Mouse (Mus musculus) heart, postnatal 36 days (tissue): ENCODE measurements around the gene Hdac6. TPM values are rescaled to one million over a fixed set of nuclear protein-coding genes. Genes with fewer than 3 reads are reported as not detected.

ENCODE experiments used
- DNase-seq, 2 experiments: peaks; one replicate each; pipeline ENCODE4 v3.0.0; 2021 to 2022
- intact Hi-C: fragments of 180-260 bp; cut with DNase I; formaldehyde crosslinking; loops from one replicate; pipeline ENCODE4 v1.15.1; 2025
- total RNA-seq, 2 experiments: library from RNA; stranded (reverse); gene quantifications; 2 replicates each; pipeline ENCODE4 v1.2.3; 2021

Gene Hdac6
- total RNA-seq = 10 to 100 TPM; 11.1 to 11.8 TPM

- no peak for DNase-seq
- intact Hi-C loops = no loop called here
These were observed at the start of gene Hdac6 for GRCm38 (mm10) chrX:7947108-7947899. Gene Hdac6 (minus strand): TSS chrX:7947889.

DNA sequence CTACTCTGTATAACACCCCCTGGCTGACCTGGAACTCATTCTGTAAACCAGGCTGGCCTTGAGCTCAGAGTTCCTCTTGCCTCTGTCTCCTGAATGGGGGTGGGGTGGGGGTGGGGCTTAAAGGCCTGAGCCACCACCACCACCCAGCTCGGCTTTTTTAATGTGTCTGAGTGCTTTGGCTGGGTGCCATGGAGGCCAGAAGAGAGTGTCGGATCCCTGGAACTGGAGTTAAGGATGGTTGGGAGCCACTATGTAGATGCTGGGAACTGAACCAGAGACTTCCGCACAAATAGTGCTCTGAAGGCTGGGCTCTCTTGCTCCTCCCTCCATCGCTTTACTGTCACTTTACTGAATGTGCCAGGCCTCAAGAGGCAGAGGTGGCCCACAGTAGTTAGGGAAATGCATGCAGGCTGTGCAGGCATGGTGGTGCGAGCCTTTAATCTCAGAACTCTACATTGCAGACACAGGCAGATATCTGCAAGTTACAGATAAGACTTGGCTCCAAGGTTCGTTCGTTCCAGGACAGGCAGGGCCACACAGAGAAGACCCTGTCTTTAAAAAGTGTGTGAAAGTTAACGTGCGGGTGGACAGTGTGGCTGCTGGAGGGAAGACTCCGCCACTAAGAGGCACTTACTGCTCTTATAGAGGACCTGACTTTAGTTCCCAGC, 45.5 kb upstream of the Hdac6 start:
- intact Hi-C loops = no loop called here
- no peak for DNase-seq

- intact Hi-C loops = no loop called here
- no peak for DNase-seq
These were observed 44.8 kb upstream of the Hdac6 start for GRCm38 (mm10) chrX:7992379-7993067.

- no peak for DNase-seq
- intact Hi-C loops = no loop called here
These were observed 33.7 kb upstream of the Hdac6 start for GRCm38 (mm10) chrX:7981368-7981767.

- intact Hi-C loops = no loop called here
- no peak for DNase-seq
These were observed 30.2 kb upstream of the Hdac6 start, which contains the start of gene Gata1 for GRCm38 (mm10) chrX:7977892-7978291. Gene Gata1 (minus strand): TSS chrX:7978071.

DNA sequence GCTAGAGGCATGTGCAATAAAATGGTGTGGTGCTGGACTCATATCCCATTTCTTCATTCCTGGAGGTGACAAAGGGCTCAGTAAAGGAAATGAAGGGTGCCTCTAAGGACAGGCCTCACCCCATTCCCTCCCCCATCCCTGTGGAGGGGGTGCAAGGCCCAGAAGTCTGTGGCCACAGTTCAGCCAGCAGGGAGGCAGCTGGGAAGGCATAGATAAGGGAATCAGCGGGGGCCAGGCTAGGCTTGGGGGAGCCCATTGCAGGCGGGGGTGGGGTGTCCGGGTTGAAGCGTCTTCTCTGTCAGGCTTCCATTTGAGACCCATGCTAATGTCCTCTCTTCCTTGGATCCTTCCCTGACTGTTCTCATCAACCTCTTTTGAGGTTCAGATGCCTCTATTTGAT, 23.6 kb upstream of the Hdac6 start:
- no peak for DNase-seq
- intact Hi-C loops = no loop called here

- DNase-seq = no peak
- intact Hi-C loops = no loop called here
These were observed 21.2 kb upstream of the Hdac6 start for GRCm38 (mm10) chrX:7968899-7969298.

DNA sequence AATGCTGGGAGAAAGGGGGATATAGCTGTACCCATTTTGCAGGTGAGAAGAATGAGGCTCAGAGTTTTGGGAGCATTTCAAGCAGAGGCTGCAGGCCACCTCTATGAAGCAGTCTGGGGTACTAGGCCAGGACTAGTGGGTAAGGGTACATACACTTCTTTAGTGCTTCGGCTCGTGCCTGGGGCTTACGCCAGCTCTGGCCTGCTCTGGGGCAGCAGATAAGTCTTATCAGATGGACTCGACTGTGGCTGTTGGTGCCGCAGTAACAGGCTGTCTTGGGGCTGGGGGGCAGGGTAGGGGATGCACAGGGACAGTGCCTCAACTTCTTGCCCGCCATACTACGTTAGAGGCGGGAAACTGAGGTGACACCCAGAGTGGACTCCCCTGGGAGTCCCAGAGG, 20.5 kb upstream of the Hdac6 start:
- intact Hi-C loops = no loop called here
- no peak for DNase-seq

GRCm38 (mm10) chrX:7967596-7968201, 20.0 kb upstream of the Hdac6 start:
- no peak for DNase-seq
- intact Hi-C loops = no loop called here

DNA sequence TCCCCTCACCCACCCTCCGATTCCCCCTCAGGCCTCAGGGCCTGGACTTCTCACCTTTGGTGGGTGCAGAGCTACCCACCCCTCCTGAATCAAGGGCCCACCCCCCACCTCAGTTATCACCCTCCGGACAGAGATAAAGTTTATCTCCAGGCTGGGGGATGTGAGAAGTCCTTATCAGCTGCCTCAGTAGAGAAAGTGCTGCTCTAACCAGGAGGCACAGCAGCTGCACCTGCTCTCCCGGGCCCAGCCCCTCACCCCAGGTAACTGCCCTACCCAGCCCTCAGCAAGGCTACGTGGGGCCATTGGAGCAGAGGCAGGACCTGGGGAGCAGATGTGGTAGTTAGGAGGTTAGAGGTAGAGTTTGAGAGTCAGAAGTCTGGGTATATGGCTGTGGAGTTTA, 18.5 kb upstream of the Hdac6 start:
- intact Hi-C loops = no loop called here
- DNase-seq = no peak

GRCm38 (mm10) chrX:7963829-7964626, 16.3 kb upstream of the Hdac6 start:
- intact Hi-C loops = no loop called here
- DNase-seq = no peak

- intact Hi-C loops = no loop called here
- no peak for DNase-seq
These were observed 11.2 kb upstream of the Hdac6 start for GRCm38 (mm10) chrX:7958868-7959267.

DNA sequence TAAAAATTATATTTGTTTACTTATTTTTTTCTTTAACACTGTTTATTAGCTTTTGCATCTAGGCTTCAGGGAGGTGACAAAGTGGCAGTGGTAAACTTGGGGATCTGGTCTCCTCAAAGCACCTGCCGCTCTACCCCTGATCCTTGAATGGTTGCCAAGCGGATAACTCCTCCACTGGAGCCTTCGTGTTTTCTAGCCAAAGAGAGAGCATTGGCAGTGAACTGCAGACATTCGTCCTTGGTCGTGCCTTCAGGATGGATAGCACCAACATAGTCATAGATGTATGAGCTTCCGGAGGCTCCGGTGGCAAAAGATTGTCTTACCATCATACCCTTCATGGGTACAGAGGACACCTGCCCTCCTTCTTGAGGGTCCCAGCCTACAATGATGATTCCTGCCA, 2.4 kb upstream of the Hdac6 start:
- DNase-seq = no peak
- intact Hi-C loops = no loop called here

GRCm38 (mm10) chrX:7947900-7948492, 307 bp upstream of the Hdac6 start:
- intact Hi-C loops = no loop called here
- peak; percentile 88 to 89 for DNase-seq

- intact Hi-C loops = no loop called here
- DNase-seq = no peak
These were observed 2.1 kb downstream of the Hdac6 start for GRCm38 (mm10) chrX:7945618-7946017.

DNA sequence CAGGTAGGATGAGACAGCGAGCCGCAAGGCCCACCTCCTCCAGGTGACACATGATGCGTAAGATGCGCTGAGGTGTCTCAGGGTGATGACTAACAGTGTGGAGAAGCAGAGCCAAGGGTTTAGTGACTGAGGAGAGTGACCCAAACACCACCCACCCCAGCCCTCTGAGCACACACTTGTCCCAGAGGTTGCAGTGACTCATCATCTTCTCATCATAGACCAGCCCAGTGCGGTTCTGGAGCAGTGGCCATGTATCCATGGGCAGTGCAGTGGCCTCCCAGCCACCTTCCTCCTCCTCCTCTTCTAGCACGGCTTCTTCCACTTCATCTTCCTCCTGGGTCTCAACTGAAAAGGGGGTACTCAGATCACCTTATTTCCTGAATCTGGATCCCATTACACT, 10.0 kb downstream of the Hdac6 start:
- no peak for DNase-seq
- intact Hi-C loops = no loop called here

DNA sequence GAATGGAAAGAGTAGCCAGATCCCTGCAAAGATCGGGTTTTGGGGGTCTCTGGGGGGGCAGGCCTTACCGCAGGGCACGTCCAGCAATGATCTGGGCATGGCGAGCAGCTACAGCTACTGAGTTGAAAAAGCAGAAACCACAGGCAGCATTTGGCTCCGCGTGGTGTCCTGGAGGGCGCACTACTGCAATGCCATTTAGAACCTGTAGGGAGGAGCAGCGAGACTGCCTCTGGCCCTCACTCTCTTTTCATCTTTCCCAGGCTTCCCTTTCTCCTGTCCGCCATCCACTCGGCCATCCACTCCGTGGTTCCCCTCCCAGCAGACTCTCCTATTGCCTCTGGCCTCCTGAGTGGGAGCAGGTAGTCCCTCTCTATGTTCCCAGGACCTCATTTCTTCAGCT, 10.8 kb downstream of the Hdac6 start:
- intact Hi-C loops = no loop called here
- DNase-seq = no peak

GRCm38 (mm10) chrX:7928270-7928790, 19.4 kb downstream of the Hdac6 start, which contains the start of gene Eras:
Gene Eras (minus strand): TSS chrX:7928607.
- intact Hi-C loops = no loop called here
- no peak for DNase-seq

- DNase-seq = no peak
- intact Hi-C loops = no loop called here
These were observed 20.6 kb downstream of the Hdac6 start for GRCm38 (mm10) chrX:7927116-7927515.

GRCm38 (mm10) chrX:7926266-7926665, 21.4 kb downstream of the Hdac6 start:
- intact Hi-C loops = no loop called here
- DNase-seq = no peak
